Mouse (Mus musculus) embryonic facial prominence, embryonic 11.5 days (tissue): ENCODE results near the gene Tor1b. TPM values are rescaled to one million over a fixed set of nuclear protein-coding genes. Genes with fewer than 3 reads are reported as not detected.

Experiments used
- ATAC-seq: fragments of 200-750 bp; cut with Nextera tagmentation; replicated peaks from 2 replicates; pipeline ENCODE4 v1.8.0; 2017; ENCODE audit warnings: low read depth; ENCODE audit not compliant: insufficient number of reproducible peaks, low FRiP score, low TSS enrichment
- DNase-seq: peaks from one replicate; pipeline ENCODE4 v3.0.0-alpha.2; 2015; ENCODE audit warnings: low spot score
- H3K27ac ChIP-seq: fragments of 300-500 bp; sonication (generic); replicated peaks from 2 replicates; pipeline ENCODE4 v1.5.1; 2014; ENCODE audit warnings: mild to moderate bottlenecking, low read depth, low read length, control low read depth
- H3K27me3 ChIP-seq: fragments of 300-500 bp; sonication (generic); 2 replicates; pipeline ENCODE4 v1.6.1; 2014; ENCODE audit warnings: mild to moderate bottlenecking, low read length, moderate library complexity, mixed read lengths; ENCODE audit not compliant: control insufficient read depth, insufficient read depth
- H3K36me3 ChIP-seq: fragments of 300-500 bp; sonication (generic); replicated peaks from 2 replicates; pipeline ENCODE4 v1.6.1; 2014; ENCODE audit warnings: low read depth, mild to moderate bottlenecking, low read length, moderate library complexity, mixed read lengths; ENCODE audit not compliant: control insufficient read depth, insufficient read depth
- H3K4me1 ChIP-seq: fragments of 300-500 bp; sonication (generic); 2 replicates; pipeline ENCODE4 v1.6.1; 2014; ENCODE audit warnings: low read length, mixed read lengths; ENCODE audit not compliant: control insufficient read depth, insufficient read depth
- H3K4me2 ChIP-seq: fragments of 300-500 bp; sonication (generic); 2 replicates; pipeline ENCODE4 v1.6.1; 2014; ENCODE audit warnings: low read depth, mild to moderate bottlenecking, control low read depth, low read length, moderate library complexity
- H3K4me3 ChIP-seq: fragments of 300-500 bp; sonication (generic); 2 replicates; pipeline ENCODE4 v1.5.1; 2014; ENCODE audit warnings: low read depth, low read length, control low read depth
- H3K9ac ChIP-seq: fragments of 300-500 bp; sonication (generic); replicated peaks from 2 replicates; pipeline ENCODE4 v1.6.1; 2014; ENCODE audit warnings: mild to moderate bottlenecking, control low read depth, low read length
- H3K9me3 ChIP-seq: fragments of 300-500 bp; sonication (generic); replicated peaks from 2 replicates; pipeline ENCODE4 v1.6.1; 2016; ENCODE audit warnings: mild to moderate bottlenecking, low read length, inconsistent platforms, mixed read lengths; ENCODE audit not compliant: control insufficient read depth
- WGBS: fragments of 180-500 bp; shearing (Covaris S2); extraction: QIAGEN DNeasy Blood & Tissue Kit; methylation state at CpG from one replicate; pipeline ENCODE4 v1.1.7; 2014; 5-methylcytosine and 5-hydroxymethylcytosine counted together
- polyA plus RNA-seq: library from polyadenylated mRNA; unstranded; fragments of >200 nt; fragmentation: Nextera tagmentation; extraction: Ambion mirVana; gene quantifications from 2 replicates; pipeline ENCODE4 v1.2.1, GENCODE M21; 2014

The Tor1b gene
- polyA plus RNA-seq, 1 experiment from 2014 or later: 26.0 TPM

- H3K4me1 ChIP-seq: peaks cover 5% of the 10 kb centered on the region
- H3K27ac ChIP-seq: 0 out of 2 replicates have a peak overlapping the region, but pooled peaks have one; percentile 44
- H3K27me3 ChIP-seq: no peaks in the 10 kb centered on the region
- WGBS: 32% methylated on average over 5 of the region's 5 CpGs
- no peaks in the 10 kb centered on the region for H3K36me3 ChIP-seq
- ATAC-seq (0 out of 2 replicates have a peak, but pooled peaks have one; percentile 12), DNase-seq (no peak)
- H3K9me3 ChIP-seq: no peaks in the 10 kb centered on the region
- peak overlapping the region; percentile 86 for H3K4me2 ChIP-seq
- H3K9ac ChIP-seq: peak overlapping the region; percentile 91
- H3K4me3 ChIP-seq: peak overlapping the region; percentile 93
Observed at GRCm38 (mm10) chr2:30952457-30952823, 319 bp upstream of the Tor1b start.

- Histone ChIP-seq H3K4me2 (no peak overlapping the region; the same call in 1 of the 2 replicates), H3K4me1 (peaks cover 5% of the 10 kb centered on the region), H3K4me3 (no peak overlapping the region), H3K27me3 (no peaks in the 10 kb centered on the region), H3K27ac (no peak overlapping the region), H3K9ac (no peak overlapping the region), H3K9me3 (no peaks in the 10 kb centered on the region), H3K36me3 (peaks cover 4% of the 10 kb centered on the region)
- ATAC-seq: no peak
- 83% methylated on average over 6 of the region's 6 CpGs for WGBS
- DNase-seq: no peak
Observed at GRCm38 (mm10) chr2:30954797-30955196, 2.0 kb downstream of the Tor1b start.

GRCm38 (mm10) chr2:30957511-30957910, 4.8 kb downstream of the Tor1b start:
- H3K4me2 ChIP-seq: no peak overlapping the region
- no peak overlapping the region for H3K27ac ChIP-seq
- H3K27me3 ChIP-seq: no peaks in the 10 kb centered on the region
- DNase-seq (no peak), ATAC-seq (no peak)
- H3K36me3 ChIP-seq: peaks cover 14% of the 10 kb centered on the region
- H3K4me1 ChIP-seq: peaks cover 5% of the 10 kb centered on the region
- WGBS: 82% methylated on average over 4 of the region's 4 CpGs
- no peaks in the 10 kb centered on the region for H3K9me3 ChIP-seq
- H3K9ac ChIP-seq: no peak overlapping the region
- H3K4me3 ChIP-seq: no peak overlapping the region

GRCm38 (mm10) chr2:30958726-30959125, 6.0 kb downstream of the Tor1b start:
- Histone ChIP-seq H3K36me3 (peaks cover 20% of the 10 kb centered on the region), H3K4me2 (no peak overlapping the region), H3K4me3 (no peak overlapping the region), H3K4me1 (peaks cover 5% of the 10 kb centered on the region), H3K9me3 (no peaks in the 10 kb centered on the region), H3K9ac (no peak overlapping the region), H3K27ac (no peak overlapping the region), H3K27me3 (no peaks in the 10 kb centered on the region)
- WGBS: 90% methylated on average over 14 of the region's 14 CpGs
- ATAC-seq (no peak), DNase-seq (no peak)

GRCm38 (mm10) chr2:30959856-30960255, 7.1 kb downstream of the Tor1b start:
- 52% methylated on average over 5 of the region's 5 CpGs for WGBS
- Histone ChIP-seq H3K36me3 (peaks cover 23% of the 10 kb centered on the region), H3K4me1 (no peaks in the 10 kb centered on the region), H3K4me3 (no peak overlapping the region), H3K27me3 (no peaks in the 10 kb centered on the region), H3K9me3 (no peaks in the 10 kb centered on the region), H3K27ac (no peak overlapping the region; the same call in 1 of the 2 replicates), H3K4me2 (no peak overlapping the region), H3K9ac (no peak overlapping the region)
- DNase-seq (no peak), ATAC-seq (no peak)

GRCm38 (mm10) chr2:30962570-30963254, 10.0 kb downstream of the Tor1b start:
- 90% methylated on average over 11 of the region's 11 CpGs for WGBS
- peaks cover 2% of the 10 kb centered on the region; the same call in 1 of the 2 replicates for H3K4me1 ChIP-seq
- no peak overlapping the region for H3K9ac ChIP-seq
- ATAC-seq: no peak
- H3K27ac ChIP-seq: no peak overlapping the region
- H3K4me3 ChIP-seq: no peak overlapping the region
- no peak for DNase-seq
- peaks cover 23% of the 10 kb centered on the region for H3K36me3 ChIP-seq
- no peak overlapping the region for H3K4me2 ChIP-seq
- H3K9me3 ChIP-seq: no peaks in the 10 kb centered on the region
- no peaks in the 10 kb centered on the region for H3K27me3 ChIP-seq

- no peak overlapping the region for H3K9ac ChIP-seq
- no peak overlapping the region for H3K27ac ChIP-seq
- H3K27me3 ChIP-seq: no peaks in the 10 kb centered on the region
- peaks cover 16% of the 10 kb centered on the region for H3K36me3 ChIP-seq
- no peak overlapping the region for H3K4me2 ChIP-seq
- no peaks in the 10 kb centered on the region for H3K9me3 ChIP-seq
- DNase-seq (no peak), ATAC-seq (no peak)
- H3K4me1 ChIP-seq: peaks cover 2% of the 10 kb centered on the region; the same call in 1 of the 2 replicates
- no peak overlapping the region for H3K4me3 ChIP-seq
- WGBS: 94% methylated on average over 8 of the region's 8 CpGs
Observed at GRCm38 (mm10) chr2:30965627-30966026, 12.9 kb downstream of the Tor1b start.

- DNase-seq (no peak), ATAC-seq (no peak)
- H3K4me1 ChIP-seq: peaks cover 2% of the 10 kb centered on the region; the same call in 1 of the 2 replicates
- no peak overlapping the region for H3K27ac ChIP-seq
- H3K36me3 ChIP-seq: peaks cover 14% of the 10 kb centered on the region
- 26% methylated on average over 16 of the region's 16 CpGs for WGBS
- H3K9ac ChIP-seq: peak overlapping the region; percentile 93
- H3K4me2 ChIP-seq: peak overlapping the region; percentile 84
- H3K27me3 ChIP-seq: no peaks in the 10 kb centered on the region
- no peaks in the 10 kb centered on the region for H3K9me3 ChIP-seq
- H3K4me3 ChIP-seq: peak overlapping the region; percentile 95
Observed at GRCm38 (mm10) chr2:30966826-30967225, 14.1 kb downstream of the Tor1b start.
